Mouse (Mus musculus) adrenal gland, adult (tissue): ENCODE data around the gene Sbsn.

Experiments used
- DNase-seq, 2 experiments: peaks; one replicate each; pipeline ENCODE4 v3.0.0; 2022 to 2023; ENCODE audit warnings: low spot score in 1 of 2; ENCODE audit not compliant: inconsistent age in 2 of 2

Sbsn gene

DNA sequence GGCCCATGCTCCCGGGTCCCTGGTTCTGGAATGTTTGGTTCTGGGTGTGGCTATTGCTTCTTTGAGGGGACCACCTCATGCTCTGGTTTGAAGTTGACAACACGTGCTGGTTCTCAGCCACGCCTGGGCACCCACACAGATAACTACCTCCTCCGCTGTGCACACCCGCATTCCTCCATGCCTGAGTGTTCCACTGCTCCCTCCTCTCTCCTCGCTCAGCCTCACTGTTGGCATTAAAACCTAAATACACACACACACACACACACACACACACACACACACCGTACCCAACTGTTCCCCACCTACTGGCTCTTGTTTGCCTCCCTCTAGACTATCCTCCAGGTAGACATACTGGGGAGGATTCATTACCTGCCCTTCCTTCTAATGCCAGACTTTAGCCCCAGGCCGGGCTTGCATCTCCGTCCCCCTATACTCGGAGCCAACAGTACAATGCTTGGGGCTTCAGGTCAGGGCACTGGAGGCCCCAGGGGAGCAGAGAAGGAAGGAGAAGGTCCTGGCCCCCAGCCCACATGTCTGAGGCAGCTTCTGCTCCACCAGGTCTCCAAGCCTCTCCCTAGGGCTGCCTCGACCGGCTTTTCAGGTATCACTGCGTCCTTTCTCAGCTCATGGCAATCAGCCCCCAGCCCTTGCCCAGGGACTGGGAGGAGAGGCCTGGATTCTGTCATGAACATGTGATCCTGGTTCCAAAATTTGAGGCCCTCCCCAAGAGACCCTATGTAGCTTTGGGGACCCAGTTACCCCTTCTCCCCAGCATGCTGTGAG, 1.3 kb upstream of the Sbsn start:
- peak in 1 of 2 experiments; percentile 38 for DNase-seq

DNA sequence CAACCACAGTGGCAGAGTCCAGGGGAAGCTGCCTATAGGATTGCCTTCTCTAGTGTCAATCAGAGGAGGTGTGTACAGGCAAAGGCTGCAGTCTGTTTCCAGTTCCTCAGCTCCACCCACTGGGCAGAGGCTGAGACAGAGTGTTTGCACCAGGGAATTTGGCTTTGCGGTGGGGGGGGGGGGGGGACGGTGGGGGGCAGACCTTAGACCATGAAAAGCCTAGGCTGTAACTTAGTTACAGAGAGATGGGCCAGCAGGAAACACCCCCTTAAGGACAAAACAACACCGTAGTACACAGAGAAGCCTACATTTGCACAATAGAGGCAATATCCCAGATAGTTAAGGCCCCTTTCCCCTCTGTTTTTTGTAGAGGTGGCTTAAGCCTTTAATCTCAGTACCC, 5.7 kb downstream of the Sbsn start:
- DNase-seq, result no peak

DNA sequence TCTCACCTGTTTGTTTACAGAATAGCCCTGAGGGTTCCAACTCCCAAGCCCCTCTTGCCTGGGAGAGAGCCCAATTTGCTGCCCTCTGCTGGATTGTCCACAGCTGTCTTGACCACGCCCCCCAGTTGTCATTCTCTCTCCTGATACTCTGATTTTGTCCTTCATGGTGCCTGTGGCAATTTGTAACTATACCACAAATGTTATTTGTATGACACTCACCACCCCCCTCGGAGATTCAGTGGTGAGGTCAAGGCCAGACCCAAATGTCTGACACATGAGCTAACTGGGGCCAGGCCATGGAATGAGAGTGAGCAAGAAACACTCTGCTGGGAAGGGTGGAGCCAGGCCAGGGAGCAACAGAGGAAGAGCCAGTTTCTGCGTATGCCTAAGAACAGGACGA, 7.6 kb downstream of the Sbsn start:
- DNase-seq, result peak; percentile 84 to 92

DNA sequence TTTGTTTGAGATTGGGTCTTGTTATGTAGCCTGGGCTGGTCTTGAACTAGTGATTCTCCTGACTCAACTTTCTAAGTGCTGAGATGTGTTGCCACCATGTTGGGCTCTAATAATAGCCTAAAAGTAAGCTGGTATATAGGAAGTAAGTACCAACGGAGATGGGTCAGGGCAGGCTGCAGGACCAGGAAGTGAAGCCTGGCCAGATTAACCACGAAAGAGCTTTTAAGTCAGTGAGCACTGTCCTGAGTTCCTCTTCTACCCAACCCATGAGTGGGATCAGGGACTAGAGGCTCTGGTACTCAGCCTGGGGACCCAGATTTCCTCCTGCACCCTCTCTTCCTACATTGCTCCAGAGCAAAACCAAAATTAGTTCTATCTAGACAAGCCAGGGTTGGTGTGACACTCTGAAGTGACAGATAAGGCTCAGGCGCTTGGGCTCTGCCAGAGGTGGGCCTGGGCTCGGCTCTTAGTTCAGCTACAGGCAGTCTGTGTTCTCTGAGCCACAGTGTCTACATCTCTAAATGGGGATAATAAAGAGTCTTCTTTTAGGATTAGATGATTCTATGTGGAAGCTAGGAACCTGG, 10.6 kb downstream of the Sbsn start:
- no peak for DNase-seq

DNA sequence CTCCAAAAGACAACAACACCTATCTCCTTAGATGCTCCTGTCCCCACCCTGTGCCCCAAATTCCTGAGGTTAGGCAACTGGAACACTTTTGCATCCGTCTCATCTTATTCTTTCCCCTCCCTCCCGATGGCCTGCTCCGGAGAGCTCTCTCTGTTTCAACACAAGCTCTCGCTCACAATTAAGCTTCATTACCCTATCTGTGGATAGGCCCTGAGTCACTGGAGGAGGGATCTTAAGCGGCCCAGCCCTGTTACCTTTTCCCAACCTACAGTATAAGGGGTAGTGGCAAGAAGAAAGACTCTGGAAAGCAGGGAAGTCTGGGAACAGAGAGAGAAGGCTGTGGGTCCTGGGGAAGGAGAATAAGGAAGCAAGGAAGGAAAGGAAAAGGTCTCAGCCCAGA, 12.2 kb downstream of the Sbsn start, which contains the start of gene Dmkn:
Gene Dmkn, plus strand, starts transcription at position 301 of the 400 bp plus-strand sequence.
- DNase-seq, result no peak

DNA sequence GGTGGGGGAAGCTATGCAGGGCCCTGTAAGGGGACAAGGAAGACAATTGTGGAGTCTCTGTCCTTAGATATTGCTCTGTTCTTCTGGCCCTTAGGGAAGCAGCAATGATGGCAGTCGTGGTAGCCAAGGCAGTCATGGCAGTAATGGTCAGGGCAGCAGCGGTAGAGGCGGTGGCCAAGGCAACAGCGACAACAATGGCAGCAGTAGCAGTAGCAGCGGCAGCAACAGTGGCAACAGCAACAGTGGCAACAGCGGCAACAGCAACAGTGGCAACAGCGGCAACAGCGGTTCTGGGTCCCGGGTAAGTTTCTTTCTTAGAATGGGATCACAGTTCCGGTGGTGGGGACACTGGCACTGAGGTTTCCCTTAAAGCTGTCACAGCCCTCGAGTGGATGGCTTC, 13.9 kb downstream of the Sbsn start:
- no peak for DNase-seq

DNA sequence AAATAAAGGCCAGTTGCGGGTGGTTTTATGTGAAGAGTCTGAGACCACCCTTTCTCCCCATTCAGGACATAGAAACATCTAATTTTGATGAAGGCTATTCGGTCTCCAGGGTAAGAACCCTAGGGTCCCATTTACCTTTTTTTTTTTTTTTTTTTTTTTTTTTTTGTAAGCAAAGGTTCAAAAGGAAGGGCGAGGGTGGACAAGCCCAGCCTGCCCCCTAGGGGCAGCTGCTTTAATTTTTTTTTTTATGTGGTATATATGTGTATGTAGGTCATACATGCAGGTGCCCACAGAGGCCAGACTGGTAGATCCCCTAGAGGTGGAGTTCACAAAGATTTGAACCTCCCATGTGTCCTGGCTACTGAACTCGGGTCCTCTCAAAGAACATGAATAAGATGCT, 15.1 kb downstream of the Sbsn start:
- DNase-seq, result no peak

DNA sequence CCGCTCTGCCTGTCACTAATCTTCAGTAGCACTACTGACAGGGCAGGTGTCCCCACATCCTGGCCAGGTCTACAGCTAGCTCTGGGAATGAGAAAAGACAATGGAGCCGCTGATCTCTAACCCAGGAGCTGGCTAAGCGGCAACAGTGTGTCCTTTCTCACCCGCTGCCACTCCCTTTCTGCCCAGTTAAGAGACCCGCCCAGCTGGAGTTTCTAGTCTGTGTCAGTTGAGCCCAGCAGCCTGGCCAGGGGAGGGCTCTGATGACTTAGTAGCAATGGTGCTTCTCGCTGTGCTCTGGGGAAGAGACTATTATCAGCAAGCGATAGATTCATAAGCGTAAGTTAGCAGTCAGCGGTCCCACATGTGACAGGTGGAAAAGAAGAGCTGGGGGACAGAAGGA, 18.0 kb downstream of the Sbsn start:
- DNase-seq, result no peak

DNA sequence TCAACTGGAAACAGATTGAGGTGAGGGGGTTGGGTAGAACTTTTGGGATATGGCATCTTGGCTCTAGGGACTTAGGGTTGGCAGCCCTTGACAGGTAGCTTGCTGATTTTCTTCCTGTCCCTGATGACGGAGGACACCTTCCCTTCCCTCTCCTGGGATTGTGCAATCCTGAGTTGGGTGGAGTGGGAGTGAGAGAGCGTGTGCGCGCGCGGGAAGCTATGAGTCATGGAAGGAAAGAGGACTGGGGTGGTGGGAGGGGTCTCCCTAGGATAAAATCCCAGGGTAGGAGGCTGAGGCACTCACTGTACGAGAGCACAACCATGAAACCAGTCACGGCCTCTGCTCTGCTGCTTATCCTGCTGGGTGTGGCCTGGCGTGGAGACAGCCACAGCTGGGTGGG, 24.8 kb downstream of the Sbsn start:
- DNase-seq, result peak in 1 of 2 experiments; percentile 17

DNA sequence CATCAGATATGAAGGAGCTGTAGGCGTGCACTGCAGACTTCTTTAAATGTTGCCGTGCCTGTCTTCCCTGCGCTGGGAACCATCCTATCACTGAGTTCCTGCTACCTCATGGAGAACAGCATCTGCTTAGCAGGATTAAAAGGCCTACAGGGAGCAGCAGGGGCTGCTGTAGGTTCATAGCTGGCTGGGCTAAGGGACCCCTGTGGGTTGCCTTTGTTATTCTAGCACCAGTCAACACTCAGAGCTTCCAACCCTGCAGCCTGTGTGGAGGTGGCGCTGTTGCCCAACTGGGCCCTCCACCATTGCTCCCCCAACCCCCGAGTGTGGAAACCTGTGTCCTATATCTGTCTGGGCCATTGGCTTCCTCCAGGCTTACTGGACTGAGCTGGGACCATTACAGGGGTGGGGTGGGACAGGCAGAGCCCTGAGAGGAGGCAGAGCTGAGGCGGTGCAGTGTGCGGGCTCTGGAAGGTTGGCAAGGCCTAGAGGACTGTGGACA, 25.9 kb downstream of the Sbsn start:
- DNase-seq, result no peak

DNA sequence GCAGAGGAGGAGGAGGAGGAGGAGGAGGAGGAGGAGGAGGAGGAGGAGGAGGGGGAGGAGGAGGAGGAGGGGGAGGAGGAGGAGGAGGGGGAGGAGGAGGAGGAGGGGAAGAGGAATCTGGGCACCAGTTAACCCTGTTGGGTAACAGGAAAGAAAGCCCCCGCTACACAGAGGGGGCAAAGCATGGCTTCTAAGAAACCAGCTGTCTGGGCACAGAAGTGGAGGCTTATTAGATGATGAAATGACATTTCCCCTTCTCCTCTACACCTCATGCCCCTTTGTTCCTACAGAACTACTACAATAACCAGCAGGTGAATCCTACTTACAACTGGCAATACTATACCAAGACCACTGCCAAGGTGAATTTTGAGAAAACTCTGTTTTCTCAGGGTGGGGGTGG, 26.6 kb downstream of the Sbsn start:
- DNase-seq, result no peak

DNA sequence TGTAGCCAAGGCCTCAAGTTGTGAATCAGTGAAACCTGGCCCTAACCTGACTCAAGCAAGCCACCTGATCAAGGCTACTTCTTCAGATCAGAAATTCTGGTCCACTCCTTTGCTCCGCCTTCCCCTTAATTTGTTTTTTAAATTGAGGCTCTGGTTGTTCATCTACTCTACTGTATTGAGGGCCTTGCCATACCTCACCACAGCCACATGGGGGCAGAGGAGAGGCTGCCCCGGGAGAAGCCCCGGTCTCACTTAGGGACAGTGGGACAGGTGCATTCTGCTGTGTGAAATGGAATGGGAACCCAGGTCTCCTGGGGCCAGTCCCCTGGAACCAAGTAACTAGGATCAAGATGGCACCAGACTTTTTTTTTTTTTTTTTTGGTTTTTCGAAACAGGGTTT, 30.5 kb downstream of the Sbsn start:
- DNase-seq, result peak in 1 of 2 experiments; percentile 36

DNA sequence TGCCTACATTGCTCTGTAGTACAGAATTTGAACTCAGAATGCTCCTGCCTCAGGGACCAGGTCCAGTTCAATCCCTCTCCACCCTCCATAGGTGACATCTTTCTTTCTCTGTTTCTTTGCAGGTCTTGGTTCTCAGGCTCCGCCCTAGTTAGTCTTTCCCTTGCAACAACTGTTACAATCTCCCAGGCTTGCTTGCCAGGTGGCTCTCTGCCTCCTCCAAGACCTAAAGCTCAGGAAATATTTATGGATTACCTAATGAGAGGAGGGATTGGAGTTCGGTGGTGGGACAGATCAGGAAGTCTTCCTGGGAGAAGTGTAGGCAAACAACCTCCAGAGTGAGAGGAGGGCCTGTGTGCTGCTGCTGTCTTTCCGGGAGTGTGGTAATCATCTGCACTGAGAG, 31.4 kb downstream of the Sbsn start:
- no peak for DNase-seq

DNA sequence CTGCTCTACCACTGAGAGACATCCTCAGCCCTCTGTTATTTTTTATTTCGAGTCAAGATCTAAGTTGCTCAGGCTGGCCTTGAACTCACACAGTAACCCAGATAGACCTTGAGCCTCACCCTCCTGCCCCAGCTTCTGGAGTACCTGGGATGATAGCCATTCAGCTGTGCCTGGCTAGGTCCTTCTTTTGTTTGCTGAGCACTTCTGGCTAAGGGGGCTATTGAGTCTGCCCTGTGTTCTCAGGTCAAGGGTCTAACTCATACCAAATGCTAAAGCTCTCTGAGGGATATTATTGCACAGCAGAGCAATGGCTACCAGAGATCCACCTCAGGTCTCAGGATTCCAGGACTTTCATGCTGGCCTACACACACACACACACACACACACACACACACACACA, 33.9 kb downstream of the Sbsn start:
- no peak for DNase-seq

DNA sequence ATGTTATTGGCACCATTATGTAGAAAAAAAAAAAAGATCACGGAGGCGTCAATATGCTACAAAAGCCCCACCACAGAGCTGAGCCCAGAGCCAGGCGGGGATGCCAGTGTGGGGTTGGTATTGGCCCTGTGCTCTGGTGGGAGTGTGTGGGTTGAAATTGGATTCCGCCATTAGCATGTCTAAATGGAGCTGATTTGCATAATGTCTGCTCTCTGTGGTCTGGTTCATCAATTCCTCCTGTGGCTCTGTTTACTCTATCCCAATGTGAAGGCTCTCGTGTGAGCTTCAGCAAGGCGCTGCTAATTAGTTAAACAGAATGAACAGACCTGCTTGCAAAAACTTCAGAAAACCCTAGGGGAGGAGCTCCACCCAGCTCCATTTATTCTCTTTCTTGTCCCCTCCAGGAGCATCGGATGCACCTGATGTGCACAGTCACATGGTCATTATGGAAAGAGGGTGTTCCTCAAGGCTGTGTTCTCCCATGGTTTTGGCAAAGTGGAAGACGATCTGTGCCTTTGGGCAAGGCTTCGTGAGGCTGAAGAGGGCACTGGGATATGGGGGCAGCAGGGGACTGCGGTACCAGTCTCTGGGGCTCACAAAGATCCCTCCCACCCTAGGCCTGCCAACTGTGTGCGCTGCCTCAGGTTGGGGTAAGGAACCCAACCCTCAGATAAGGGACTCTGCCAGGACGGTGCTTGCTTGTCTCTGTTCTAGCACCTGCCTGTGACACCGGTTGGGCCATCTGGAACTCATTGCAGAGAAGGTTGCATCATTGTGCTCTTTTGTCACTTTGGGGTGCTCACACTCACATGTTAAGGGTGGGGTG, 34.7 kb downstream of the Sbsn start:
- DNase-seq, result peak in 1 of 2 experiments; percentile 17

DNA sequence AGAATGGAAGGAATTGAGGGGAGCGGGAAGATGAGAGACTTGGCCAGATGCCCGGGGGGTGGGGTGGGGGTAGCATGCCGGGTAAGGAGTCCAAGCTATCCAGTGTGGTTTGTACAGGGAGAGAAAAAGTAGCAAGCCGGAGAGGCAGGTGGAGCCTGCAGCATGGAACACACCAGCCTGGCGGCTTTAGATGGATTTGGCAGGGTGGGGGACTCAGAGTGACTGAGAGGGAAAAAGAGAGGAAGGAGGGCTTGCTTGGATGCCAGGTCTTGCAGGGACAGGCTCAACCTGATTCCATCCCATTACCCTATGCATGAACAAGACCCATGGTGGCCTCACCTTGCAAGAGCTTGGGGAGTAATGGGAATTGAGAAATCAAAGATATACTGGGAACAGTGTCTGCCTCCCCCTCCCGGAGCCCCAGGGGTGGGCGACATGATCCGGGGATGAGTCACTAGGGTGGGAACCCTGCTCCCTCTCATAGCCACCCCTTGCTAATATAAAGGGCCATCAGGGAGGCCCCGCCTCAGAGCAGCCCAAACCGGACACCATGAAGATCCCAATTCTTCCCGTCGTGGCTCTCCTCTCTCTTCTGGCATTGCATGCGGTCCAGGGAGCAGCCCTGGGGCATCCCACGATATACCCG, 36.2 kb downstream of the Sbsn start, which contains the start of gene Krtdap:
Gene Krtdap, plus strand, starts transcription at position 520 of the 646 bp plus-strand sequence.
- no peak for DNase-seq

DNA sequence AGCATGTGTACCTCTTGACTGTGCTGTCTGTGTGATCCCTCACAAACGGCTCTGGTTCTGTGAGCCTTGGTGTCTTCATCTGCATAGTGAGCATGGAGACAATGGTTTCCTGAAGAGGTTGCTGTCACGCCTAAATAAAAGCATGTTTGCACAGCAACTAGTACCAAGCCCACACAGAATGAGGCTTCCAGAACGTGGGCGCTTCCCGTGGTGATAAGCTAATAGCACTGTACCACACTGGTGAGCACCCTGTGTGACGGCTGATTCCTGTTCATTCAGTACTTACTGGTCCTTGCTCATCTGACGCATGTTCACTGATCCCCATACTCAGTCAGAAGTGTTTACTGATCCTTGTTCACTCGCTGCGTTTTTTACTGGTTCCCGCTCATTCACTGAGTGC, 38.9 kb downstream of the Sbsn start:
- DNase-seq, result no peak

DNA sequence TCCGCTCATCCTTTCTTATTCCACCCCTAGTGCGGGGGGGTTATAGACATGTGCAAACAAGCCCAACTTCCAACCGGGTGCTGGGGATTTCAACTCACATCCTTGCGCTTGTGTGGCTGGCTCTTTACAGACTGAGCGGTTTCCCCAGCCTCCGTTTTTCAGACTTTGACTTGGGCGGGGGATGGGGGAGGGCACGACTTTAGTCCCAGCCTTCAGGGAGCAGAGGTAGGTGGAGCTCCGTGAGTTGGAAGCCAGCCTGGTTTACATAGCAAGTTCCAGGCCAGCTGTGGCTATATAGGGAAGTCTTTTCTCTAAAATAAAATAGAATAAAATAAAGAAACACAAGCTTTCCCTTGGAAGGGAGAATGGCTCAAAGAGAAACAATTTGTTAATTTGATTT, 40.6 kb downstream of the Sbsn start:
- DNase-seq, result no peak

DNA sequence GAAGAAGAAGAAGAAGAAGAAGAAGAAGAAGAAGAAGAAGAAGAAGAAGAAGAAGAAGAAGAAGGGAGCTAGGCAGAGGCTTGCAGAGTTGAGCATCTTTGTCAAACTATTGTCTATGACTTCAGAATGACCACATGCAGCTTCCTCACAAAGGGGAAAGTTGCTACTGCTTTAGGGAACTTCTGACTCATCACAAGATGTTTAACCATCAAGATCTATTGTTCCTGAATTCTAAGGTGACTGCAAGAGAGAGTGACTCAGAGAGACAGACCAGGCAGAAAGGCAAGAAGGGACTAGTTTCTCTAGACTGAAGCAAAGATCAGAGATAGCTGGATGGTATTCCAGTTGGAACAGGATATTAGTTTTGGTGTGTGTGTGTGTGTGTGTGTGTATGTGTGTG, 43.6 kb downstream of the Sbsn start:
- no peak for DNase-seq

DNA sequence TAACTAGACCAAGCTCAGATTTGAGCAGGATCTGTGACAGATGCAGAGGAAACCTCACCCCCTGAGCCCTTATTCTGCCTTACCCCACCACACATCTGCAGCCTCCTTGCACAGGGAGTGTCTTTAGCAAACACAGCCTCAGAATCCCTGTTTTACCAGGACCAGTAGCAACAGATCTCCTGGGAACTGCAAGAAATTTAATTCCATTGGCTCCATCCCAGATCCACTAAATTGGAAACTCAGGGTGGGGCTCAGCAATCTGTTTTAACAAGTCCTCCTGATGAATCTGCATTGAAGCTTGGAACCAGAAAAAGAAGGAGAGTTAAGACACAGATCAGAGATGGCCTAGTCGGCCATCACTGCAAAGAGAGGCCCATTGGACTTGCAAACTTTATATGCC, 45.5 kb downstream of the Sbsn start:
- no peak for DNase-seq

DNA sequence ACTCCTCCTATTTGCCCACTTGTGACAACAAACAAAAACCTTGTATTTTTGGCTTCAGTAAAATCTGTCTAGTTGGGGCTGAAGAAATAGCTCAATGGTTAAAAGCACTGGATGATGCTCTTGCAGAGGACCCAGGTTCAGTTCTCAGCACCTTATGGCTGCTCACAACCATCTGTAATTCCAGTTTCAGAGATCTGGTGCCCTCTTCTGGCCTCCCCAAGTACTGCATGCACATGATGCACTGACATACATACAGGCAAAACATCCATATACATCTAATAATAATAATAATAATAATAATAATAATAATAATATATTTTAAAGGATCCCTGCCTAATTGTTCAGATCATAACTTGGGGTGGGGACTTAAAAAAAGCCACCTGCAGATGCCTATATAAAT, 49.4 kb downstream of the Sbsn start:
- no peak for DNase-seq
